Mouse (Mus musculus) lung, embryonic 14.5 days (tissue): ENCODE results near the gene Arhgap18. TPM values are rescaled to one million over a fixed set of nuclear protein-coding genes. Genes with fewer than 3 reads are reported as not detected.
"Not testable (repeated sequence)": the region's sequence is repeated elsewhere in the genome, so short reads cannot be mapped to it uniquely, and the experiment has no call there.

Experiments
- ATAC-seq: fragments of 200-750 bp; cut with Nextera tagmentation; 2 replicates; pipeline ENCODE4 v1.8.0; 2017; ENCODE audit warnings: mild to moderate bottlenecking, moderate TSS enrichment, moderate library complexity; ENCODE audit not compliant: insufficient read depth
- DNase-seq: peaks from one replicate; pipeline ENCODE4 v3.0.0-alpha.2; 2015
- H3K27ac ChIP-seq: fragments of 300-500 bp; sonication (generic); 2 replicates; pipeline ENCODE4 v1.5.1; 2014; ENCODE audit warnings: low read depth, mild to moderate bottlenecking, moderate library complexity
- H3K27me3 ChIP-seq: fragments of 300-500 bp; sonication (generic); 2 replicates; pipeline ENCODE4 v1.6.1; 2014; ENCODE audit warnings: low read length, control low read depth; ENCODE audit not compliant: insufficient read depth
- H3K36me3 ChIP-seq: fragments of 300-500 bp; sonication (generic); 2 replicates; pipeline ENCODE4 v1.6.1; 2014; ENCODE audit warnings: control low read depth; ENCODE audit not compliant: insufficient read depth
- H3K4me1 ChIP-seq: fragments of 300-500 bp; sonication (generic); 2 replicates; pipeline ENCODE4 v1.6.1; 2014; ENCODE audit warnings: antibody characterized with exemption, control low read depth; ENCODE audit not compliant: insufficient read depth
- H3K4me2 ChIP-seq: fragments of 300-500 bp; sonication (generic); 2 replicates; pipeline ENCODE4 v1.6.1; 2014; ENCODE audit warnings: mild to moderate bottlenecking
- H3K4me3 ChIP-seq: fragments of 300-500 bp; sonication (generic); 2 replicates; pipeline ENCODE4 v1.5.1; 2014; ENCODE audit warnings: low read depth, low read length
- H3K9ac ChIP-seq: fragments of 300-500 bp; sonication (generic); 2 replicates; pipeline ENCODE4 v1.6.1; 2014
- H3K9me3 ChIP-seq: fragments of 300-500 bp; sonication (generic); 2 replicates; pipeline ENCODE4 v1.6.1; 2016; ENCODE audit warnings: low read depth, low read length, control low read depth
- CTCF ChIP-seq: IDR thresholded peaks from 2 replicates; pipeline ENCODE4 v1.5.1; 2016; ENCODE audit warnings: antibody characterized with exemption, low read depth
- WGBS: fragments of 180-500 bp; shearing (Covaris S2); extraction: QIAGEN DNeasy Blood & Tissue Kit; methylation state at CpG from one replicate; pipeline ENCODE4 v1.1.7; 2014; 5-methylcytosine and 5-hydroxymethylcytosine counted together
- polyA plus RNA-seq: library from polyadenylated mRNA; unstranded; fragments of >200 nt; fragmentation: Nextera tagmentation; extraction: Ambion mirVana; gene quantifications from 2 replicates; pipeline ENCODE4 v1.2.1, GENCODE M21; 2014

Arhgap18 gene
- polyA plus RNA-seq, 1 experiment from 2014 or later, result 49.6 TPM

DNA sequence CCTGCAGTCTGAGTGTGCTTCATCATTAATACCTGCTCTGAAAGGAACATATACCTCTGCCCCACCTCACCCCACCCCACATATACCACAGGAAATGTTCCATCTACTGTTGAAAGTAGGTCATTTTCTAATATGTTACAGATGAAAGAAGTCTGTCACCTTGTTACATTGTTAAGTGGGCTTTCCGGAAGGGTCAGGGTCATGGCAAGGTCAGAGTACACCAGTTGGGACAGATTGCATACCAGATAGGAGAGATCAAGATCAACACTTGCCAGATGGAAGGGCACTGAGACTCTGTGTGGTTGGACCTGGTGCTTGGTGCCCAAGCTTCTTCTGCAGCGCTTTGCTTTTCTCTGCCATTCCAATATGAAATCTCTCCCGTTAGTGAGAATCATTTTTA lies 158.0 kb downstream of the Arhgap18 start:
- 62% methylated on average over 3 of the region's 3 CpGs for WGBS
- no peak for DNase-seq
- TF ChIP-seq CTCF, result no peak
- no peak overlapping the region for H3K9ac ChIP-seq
- no peak overlapping the region for H3K27ac ChIP-seq
- H3K36me3 ChIP-seq, result no peaks in the 10 kb centered on the region
- no peak for ATAC-seq
- H3K4me3 ChIP-seq, result no peak overlapping the region
- no peak overlapping the region for H3K4me2 ChIP-seq
- H3K9me3 ChIP-seq, result no peaks in the 10 kb centered on the region
- no peaks in the 10 kb centered on the region for H3K4me1 ChIP-seq
- no peaks in the 10 kb centered on the region for H3K27me3 ChIP-seq

- Histone ChIP-seq H3K4me1 (no peaks in the 10 kb centered on the region), H3K27ac (no peak overlapping the region), H3K9ac (no peak overlapping the region), H3K9me3 (no peaks in the 10 kb centered on the region), H3K27me3 (no peaks in the 10 kb centered on the region), H3K4me2 (no peak overlapping the region), H3K36me3 (no peaks in the 10 kb centered on the region), H3K4me3 (no peak overlapping the region)
- DNase-seq (no peak), ATAC-seq (no peak)
- 72% methylated on average over 7 of the region's 7 CpGs for WGBS
- no peak for TF ChIP-seq CTCF
Observed at GRCm38 (mm10) chr10:26912112-26912797, 159.0 kb downstream of the Arhgap18 start.

GRCm38 (mm10) chr10:26912807-26913206 lies 159.6 kb downstream of the Arhgap18 start:
- 73% methylated on average over 1 of the region's 1 CpGs for WGBS

GRCm38 (mm10) chr10:26919307-26919977 lies 166.2 kb downstream of the Arhgap18 start:
- Histone ChIP-seq H3K27ac (no peak overlapping the region), H3K9me3 (no peaks in the 10 kb centered on the region), H3K36me3 (no peaks in the 10 kb centered on the region), H3K4me3 (no peak overlapping the region), H3K4me2 (no peak overlapping the region), H3K4me1 (no peaks in the 10 kb centered on the region), H3K27me3 (no peaks in the 10 kb centered on the region), H3K9ac (no peak overlapping the region)
- 32% methylated on average over 5 of the region's 5 CpGs for WGBS
- ATAC-seq, result peak; percentile 62; the same call in 1 of the 2 replicates
- peak; percentile 81 for DNase-seq
- peak; percentile 68 for TF ChIP-seq CTCF

More at GRCm38 (mm10) chr10:26912807-26913206, 159.6 kb downstream of the Arhgap18 start:
- Histone ChIP-seq H3K9ac (no peak overlapping the region), H3K36me3 (no peaks in the 10 kb centered on the region), H3K9me3 (no peaks in the 10 kb centered on the region), H3K27me3 (no peaks in the 10 kb centered on the region), H3K4me2 (no peak overlapping the region), H3K27ac (no peak overlapping the region), H3K4me1 (no peaks in the 10 kb centered on the region), H3K4me3 (no peak overlapping the region)
- DNase-seq (no peak), ATAC-seq (no peak)
- TF ChIP-seq CTCF, result no peak

DNA sequence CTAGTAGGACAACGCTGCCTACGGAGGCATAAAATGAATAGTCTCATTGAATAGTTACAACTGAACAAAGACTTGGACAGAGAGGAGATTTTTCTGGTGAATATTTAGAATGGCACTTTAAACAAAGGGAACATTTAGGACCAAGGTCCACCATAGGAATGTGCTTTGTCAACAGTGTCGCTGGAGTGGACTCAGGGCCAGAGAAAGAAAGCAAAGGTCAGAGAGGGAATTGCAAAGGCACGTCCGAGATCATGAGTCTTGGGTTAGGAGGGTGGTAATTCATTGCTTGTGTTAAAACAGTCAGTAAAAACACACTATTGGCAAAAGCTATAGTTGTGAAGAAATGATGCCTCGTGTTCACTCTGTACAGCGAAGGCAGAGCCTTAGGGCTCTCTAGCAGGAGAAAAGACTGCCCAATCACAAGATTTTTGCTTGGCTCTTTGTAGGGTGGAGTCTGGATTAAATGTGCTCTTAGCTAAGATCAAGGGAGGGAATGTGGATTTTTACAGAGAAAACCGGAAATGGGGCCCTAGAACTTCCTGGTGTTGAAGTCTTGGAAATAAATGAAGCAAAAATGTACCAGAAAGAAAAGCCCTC lies 167.3 kb downstream of the Arhgap18 start:
- no peak for ATAC-seq
- WGBS, result 50% methylated on average over 8 of the region's 8 CpGs

DNA sequence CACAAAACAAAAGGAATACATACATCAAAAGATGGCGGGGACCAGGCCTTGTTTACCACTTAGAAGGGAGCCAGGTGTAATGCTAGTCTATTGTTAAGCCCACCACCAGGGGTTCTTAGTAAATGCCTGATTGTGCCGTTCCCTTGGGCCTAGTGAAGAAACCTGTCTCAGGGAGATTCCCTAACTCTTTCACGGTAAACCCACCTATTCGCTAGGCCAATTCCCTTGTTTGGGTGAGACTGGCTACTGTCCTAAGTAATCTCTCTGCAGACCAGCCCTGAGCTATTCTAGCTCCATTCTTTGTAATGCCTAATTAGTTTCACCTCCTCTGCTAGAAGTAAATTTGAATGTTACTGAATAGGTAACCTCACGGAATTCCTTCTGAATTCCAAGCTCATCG lies 182.8 kb downstream of the Arhgap18 start:
- H3K36me3 ChIP-seq, H3K4me2 ChIP-seq, H3K9ac ChIP-seq, H3K9me3 ChIP-seq, DNase-seq, H3K4me1 ChIP-seq, H3K27me3 ChIP-seq, H3K27ac ChIP-seq, H3K4me3 ChIP-seq, ATAC-seq: not testable (repeated sequence)
- WGBS, result 90% methylated on average over 6 of the region's 6 CpGs

More for the DNA sequence above, 167.3 kb downstream of the Arhgap18 start:
- no peak overlapping the region for H3K4me2 ChIP-seq
- no peak for DNase-seq
- no peak overlapping the region for H3K9ac ChIP-seq
- no peaks in the 10 kb centered on the region for H3K4me1 ChIP-seq
- TF ChIP-seq CTCF, result no peak
- H3K27me3 ChIP-seq, result no peaks in the 10 kb centered on the region
- no peak overlapping the region for H3K27ac ChIP-seq
- H3K36me3 ChIP-seq, result no peaks in the 10 kb centered on the region
- H3K9me3 ChIP-seq, result no peaks in the 10 kb centered on the region
- no peak overlapping the region for H3K4me3 ChIP-seq

GRCm38 (mm10) chr10:26938464-26938863 lies 185.2 kb downstream of the Arhgap18 start:
- WGBS, result 77% methylated on average over 4 of the region's 4 CpGs
- not testable (repeated sequence) for H3K9ac ChIP-seq, DNase-seq, H3K9me3 ChIP-seq, H3K27ac ChIP-seq, ATAC-seq, H3K36me3 ChIP-seq, H3K4me2 ChIP-seq, H3K4me1 ChIP-seq, H3K4me3 ChIP-seq, H3K27me3 ChIP-seq
